Mouse (Mus musculus): ENCODE measurements around the gene Gm10203. TPM values are rescaled to one million over a fixed set of nuclear protein-coding genes. Genes with fewer than 3 reads are reported as not detected.
"Not testable (repeated sequence)": the region's sequence is repeated elsewhere in the genome, so short reads cannot be mapped to it uniquely, and the experiment has no call there.

The Gm10203 gene
- polyA plus RNA-seq, 2 experiments = not detected

- Histone ChIP-seq H3K9me3 (ENCODE audit: control insufficient read depth, low read length) (no peaks in the 10 kb centered on the region), H3K27ac (no peak overlapping the region), H3K4me2 (ENCODE audit: low read depth) (no peak overlapping the region), H3K4me1 (replicated peaks; ENCODE audit: control insufficient read depth in 2 of 2, insufficient read depth in 2 of 2, low read length in 1 of 2) (peaks cover 3 to 14% of the 10 kb centered on the region in 2 experiments; a peak in 2 of 4 replicates), H3K36me3 (replicated peaks; ENCODE audit: control insufficient read depth, insufficient read depth, low read depth) (no peaks in the 10 kb centered on the region), H3K9ac (replicated peaks) (no peak overlapping the region; the same call in 1 of the 2 replicates), H3K4me3 (ENCODE audit: insufficient read depth in 1 of 2, low read depth in 2 of 2, low read length in 2 of 2) (no peak overlapping the region), H3K27me3 (ENCODE audit: control insufficient read depth, insufficient read depth, low read length) (no peaks in the 10 kb centered on the region)
- 25% methylated on average over 3 of the region's 3 CpGs for WGBS (ENCODE audit: insufficient replicate concordance)
- DNase-seq (ENCODE audit: low read depth in 3 of 3, low spot score in 3 of 3) (no peak), ATAC-seq (ENCODE audit: insufficient read depth) (no peak)
- TF ChIP-seq EP300 (IDR thresholded peaks at IDR 0.05; ENCODE audit: low read depth) = no peak
- no peak for TF ChIP-seq CTCF (IDR thresholded peaks at IDR 0.05; ENCODE audit: low read depth)
These were observed 25.3 kb downstream of the Gm10203 start for GRCm38 (mm10) chr6:149155031-149155841.

DNA sequence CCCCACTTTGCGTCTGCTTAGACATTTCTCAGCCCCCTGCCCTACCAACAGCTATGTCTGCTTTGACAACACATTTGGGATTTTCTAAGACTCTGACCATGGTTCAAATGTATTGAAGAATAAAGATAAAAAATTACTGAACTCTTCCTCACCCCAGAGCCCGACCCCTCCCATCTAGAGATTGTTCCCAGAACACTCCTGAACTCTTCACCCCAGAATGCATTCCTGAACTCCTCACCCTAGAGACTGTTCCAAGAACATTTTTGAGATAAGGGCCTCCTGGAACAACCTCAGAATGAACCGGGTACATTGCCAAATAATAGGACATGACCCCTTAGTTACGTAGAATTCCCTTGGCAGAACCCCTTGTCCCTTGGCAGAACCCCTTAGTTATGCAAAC lies 37.1 kb downstream of the Gm10203 start:
- H3K4me2 ChIP-seq (ENCODE audit: low read depth); H3K4me1 ChIP-seq (replicated peaks; ENCODE audit: control insufficient read depth in 2 of 2, insufficient read depth in 2 of 2, low read length in 1 of 2); ATAC-seq (ENCODE audit: insufficient read depth); H3K36me3 ChIP-seq (replicated peaks; ENCODE audit: control insufficient read depth, insufficient read depth, low read depth); H3K27ac ChIP-seq; H3K9me3 ChIP-seq (ENCODE audit: control insufficient read depth, low read length); H3K9ac ChIP-seq (replicated peaks); H3K27me3 ChIP-seq (ENCODE audit: control insufficient read depth, insufficient read depth, low read length); H3K4me3 ChIP-seq (ENCODE audit: insufficient read depth in 1 of 2, low read depth in 2 of 2, low read length in 2 of 2); DNase-seq (ENCODE audit: low read depth in 3 of 3, low spot score in 3 of 3): not testable (repeated sequence)
- WGBS (ENCODE audit: insufficient replicate concordance) = 85% methylated on average over 3 of the region's 4 CpGs

GRCm38 (mm10) chr6:149167672-149168071 lies 37.7 kb downstream of the Gm10203 start:
- H3K4me3 ChIP-seq (ENCODE audit: insufficient read depth in 1 of 2, low read depth in 2 of 2, low read length in 2 of 2) = no peak overlapping the region
- H3K36me3 ChIP-seq (replicated peaks; ENCODE audit: control insufficient read depth, insufficient read depth, low read depth) = no peaks in the 10 kb centered on the region
- H3K9me3 ChIP-seq (ENCODE audit: control insufficient read depth, low read length) = no peaks in the 10 kb centered on the region
- H3K27ac ChIP-seq = no peak overlapping the region
- no peaks in the 10 kb centered on the region for H3K4me1 ChIP-seq (replicated peaks; ENCODE audit: control insufficient read depth in 2 of 2, insufficient read depth in 2 of 2, low read length in 1 of 2)
- ATAC-seq (ENCODE audit: insufficient read depth) (no peak), DNase-seq (ENCODE audit: low read depth in 3 of 3, low spot score in 3 of 3) (no peak)
- no peaks in the 10 kb centered on the region for H3K27me3 ChIP-seq (ENCODE audit: control insufficient read depth, insufficient read depth, low read length)
- H3K9ac ChIP-seq (replicated peaks) = no peak overlapping the region
- no peak for TF ChIP-seq CTCF (IDR thresholded peaks at IDR 0.05; ENCODE audit: low read depth)
- WGBS (ENCODE audit: insufficient replicate concordance) = 53% methylated on average over 1 of the region's 1 CpGs
- no peak overlapping the region for H3K4me2 ChIP-seq (ENCODE audit: low read depth)

- Histone ChIP-seq H3K36me3 (replicated peaks; ENCODE audit: control insufficient read depth, insufficient read depth, low read depth) (no peaks in the 10 kb centered on the region), H3K9me3 (ENCODE audit: control insufficient read depth, low read length) (no peaks in the 10 kb centered on the region), H3K9ac (replicated peaks) (no peak overlapping the region), H3K27ac (no peak overlapping the region), H3K4me3 (ENCODE audit: insufficient read depth in 1 of 2, low read depth in 2 of 2, low read length in 2 of 2) (no peak overlapping the region), H3K4me1 (replicated peaks; ENCODE audit: control insufficient read depth in 2 of 2, insufficient read depth in 2 of 2, low read length in 1 of 2) (no peaks in the 10 kb centered on the region), H3K27me3 (ENCODE audit: control insufficient read depth, insufficient read depth, low read length) (no peaks in the 10 kb centered on the region), H3K4me2 (ENCODE audit: low read depth) (no peak overlapping the region)
- 68% methylated on average over 2 of the region's 2 CpGs for WGBS (ENCODE audit: insufficient replicate concordance)
- ATAC-seq (ENCODE audit: insufficient read depth) = no peak
- DNase-seq (ENCODE audit: low read depth in 3 of 3, low spot score in 3 of 3) = no peak
- TF ChIP-seq CTCF (IDR thresholded peaks at IDR 0.05; ENCODE audit: low read depth) (no peak), EP300 (IDR thresholded peaks at IDR 0.05; ENCODE audit: low read depth) (no peak)
These were observed 38.5 kb downstream of the Gm10203 start for GRCm38 (mm10) chr6:149168436-149168835.

DNA sequence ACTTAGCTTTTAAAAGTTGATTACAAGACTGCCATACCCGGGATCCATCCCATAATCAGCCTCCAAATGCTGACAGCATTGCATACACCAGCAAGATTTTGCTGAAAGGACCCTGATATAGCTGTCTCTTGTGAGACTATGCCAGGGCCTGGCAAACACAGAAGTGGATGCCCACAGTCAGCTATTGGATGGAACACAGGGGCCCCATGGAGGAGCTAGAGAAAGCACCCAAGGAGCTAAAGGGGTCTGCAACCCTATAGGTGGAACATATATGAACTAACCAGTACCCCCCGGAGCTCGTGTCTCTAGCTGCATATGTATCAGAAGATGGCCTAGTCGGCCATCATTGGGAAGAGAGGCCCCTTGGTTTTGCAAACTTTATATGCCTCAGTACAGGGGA lies 40.0 kb downstream of the Gm10203 start:
- not testable (repeated sequence) for ATAC-seq (ENCODE audit: insufficient read depth)

More for the DNA sequence above, 40.0 kb downstream of the Gm10203 start:
- not testable (repeated sequence) for H3K27me3 ChIP-seq (ENCODE audit: control insufficient read depth, insufficient read depth, low read length); H3K9me3 ChIP-seq (ENCODE audit: control insufficient read depth, low read length); H3K36me3 ChIP-seq (replicated peaks; ENCODE audit: control insufficient read depth, insufficient read depth, low read depth); H3K9ac ChIP-seq (replicated peaks); H3K27ac ChIP-seq; H3K4me3 ChIP-seq (ENCODE audit: insufficient read depth in 1 of 2, low read depth in 2 of 2, low read length in 2 of 2); H3K4me2 ChIP-seq (ENCODE audit: low read depth); DNase-seq (ENCODE audit: low read depth in 3 of 3, low spot score in 3 of 3); H3K4me1 ChIP-seq (replicated peaks; ENCODE audit: control insufficient read depth in 2 of 2, insufficient read depth in 2 of 2, low read length in 1 of 2)
- WGBS (ENCODE audit: insufficient replicate concordance) = 60% methylated on average over 4 of the region's 4 CpGs

Data from liver, embryonic 14.5 days (tissue).